Mouse (Mus musculus) bone marrow macrophage, adult 2 months (primary cell): ENCODE measurements around the gene Brk1.

ENCODE experiments used
- CTCF ChIP-seq: IDR thresholded peaks from 2 replicates; pipeline ENCODE4 v1.5.1; 2012; ENCODE audit warnings: low read depth, mild to moderate bottlenecking, low read length, moderate library complexity
- POLR2A ChIP-seq: IDR thresholded peaks from 2 replicates; pipeline ENCODE4 v1.6.1; 2012; ENCODE audit warnings: mild to moderate bottlenecking, low read depth, low read length, borderline replicate concordance

GRCm38 (mm10) chr6:113576044-113576443, 28.5 kb upstream of the Brk1 start:
- TF ChIP-seq CTCF (no peak), POLR2A (no peak)
